Mouse (Mus musculus) CH12.LX (cell line): ENCODE data around the gene Kcnma1. TPM values are rescaled to one million over a fixed set of nuclear protein-coding genes. Genes with fewer than 3 reads are reported as not detected.

Experiments
- DNase-seq: peaks from one replicate; pipeline ENCODE4 v3.0.0-alpha.2; 2013; ENCODE audit errors: extremely low read depth
- H3K27ac ChIP-seq: 2 replicates; pipeline ENCODE4 v1.5.1; 2012; ENCODE audit warnings: low read depth, mild to moderate bottlenecking, control low read depth, moderate library complexity; ENCODE audit not compliant: insufficient read depth
- H3K27me3 ChIP-seq: replicated peaks from 2 replicates; pipeline ENCODE3; 2012; ENCODE audit warnings: inconsistent platforms
- H3K36me3 ChIP-seq, 2 experiments: replicated peaks in 1 of 2; 2 replicates each; pipeline versions ENCODE3 to v1.6.1; 2012; ENCODE audit warnings: inconsistent platforms in 1 of 2, low read length in 1 of 2, mild to moderate bottlenecking in 1 of 2, mixed read lengths in 1 of 2, moderate library complexity in 1 of 2; ENCODE audit not compliant: control insufficient read depth in 1 of 2, insufficient read depth in 1 of 2
- H3K4me1 ChIP-seq, 2 experiments: 2 replicates each; pipeline ENCODE4 v1.6.1; 2012; ENCODE audit warnings: inconsistent platforms in 1 of 2, moderate library complexity in 1 of 2; ENCODE audit not compliant: insufficient read depth in 2 of 2, control insufficient read depth in 1 of 2
- H3K4me2 ChIP-seq: 2 replicates; pipeline ENCODE4 v1.6.1; 2012; ENCODE audit warnings: low read depth, mild to moderate bottlenecking, control low read depth; ENCODE audit not compliant: poor library complexity, insufficient read depth, severe bottlenecking
- H3K4me3 ChIP-seq, 3 experiments: fragments of 150-350 bp in 1 of 3; sonication (generic) in 1 of 3; replicated peaks in 1 of 3; 2 replicates each; pipeline versions ENCODE3 to v1.5.1; 2011 to 2012; ENCODE audit warnings: low read depth in 2 of 3, low read length in 2 of 3, mild to moderate bottlenecking in 2 of 3, moderate library complexity in 2 of 3, control low read depth in 1 of 3, improper control_type of control experiment in 1 of 3, inconsistent platforms in 1 of 3, mixed read lengths in 1 of 3; ENCODE audit not compliant: poor library complexity in 1 of 3
- H3K79me2 ChIP-seq: replicated peaks from 2 replicates; pipeline ENCODE4 v1.6.1; 2012; ENCODE audit warnings: mild to moderate bottlenecking, moderate library complexity; ENCODE audit not compliant: control insufficient read depth, poor library complexity, insufficient read depth, severe bottlenecking; ENCODE audit errors: extremely low read depth
- H3K9ac ChIP-seq: 2 replicates; pipeline ENCODE4 v1.6.1; 2012; ENCODE audit warnings: low read depth, mild to moderate bottlenecking, control low read depth, moderate library complexity; ENCODE audit not compliant: insufficient read depth
- H3K9me3 ChIP-seq: replicated peaks from 2 replicates; pipeline ENCODE3; 2012; ENCODE audit warnings: low read length, inconsistent platforms, mixed read lengths
- BHLHE40 ChIP-seq: IDR thresholded peaks from 2 replicates; pipeline ENCODE4 v1.6.1; 2011; ENCODE audit warnings: mild to moderate bottlenecking, low read depth, low read length, improper control_type of control experiment
- CHD1 ChIP-seq: IDR thresholded peaks from 2 replicates; pipeline ENCODE4 v1.6.1; 2012; ENCODE audit warnings: low read depth, low read length, improper control_type of control experiment, inconsistent platforms
- E2F4 ChIP-seq: IDR thresholded peaks from 2 replicates; pipeline ENCODE4 v1.6.1; 2011; ENCODE audit warnings: low read depth, low read length, improper control_type of control experiment; ENCODE audit not compliant: insufficient replicate concordance
- ETS1 ChIP-seq: conservative IDR thresholded peaks from 2 replicates; pipeline ENCODE4 v1.6.1; 2012; ENCODE audit warnings: low read depth, mild to moderate bottlenecking, inconsistent platforms, low read length, improper control_type of control experiment, moderate library complexity
- GABPA ChIP-seq: IDR thresholded peaks from 2 replicates; pipeline ENCODE4 v1.6.1; 2012; ENCODE audit warnings: low read depth, low read length, improper control_type of control experiment, inconsistent platforms; ENCODE audit not compliant: insufficient replicate concordance
- HCFC1 ChIP-seq: IDR thresholded peaks from 2 replicates; pipeline ENCODE4 v1.6.1; 2012; ENCODE audit warnings: low read depth, mild to moderate bottlenecking, inconsistent platforms, low read length, improper control_type of control experiment
- MAX ChIP-seq: IDR thresholded peaks from 2 replicates; pipeline ENCODE4 v1.6.1; 2011; ENCODE audit warnings: low read length, improper control_type of control experiment
- MEF2A ChIP-seq: IDR thresholded peaks from 2 replicates; pipeline ENCODE4 v1.6.1; 2014; ENCODE audit warnings: low read depth, mild to moderate bottlenecking, inconsistent platforms, low read length, improper control_type of control experiment, borderline replicate concordance
- NELFE ChIP-seq: IDR thresholded peaks from 2 replicates; pipeline ENCODE4 v1.6.1; 2011; ENCODE audit warnings: low read depth, low read length, improper control_type of control experiment
- POLR2A ChIP-seq: IDR thresholded peaks from 2 replicates; pipeline ENCODE4 v1.6.1; 2011; ENCODE audit warnings: low read depth, mild to moderate bottlenecking, improper control_type of control experiment, low read length
- RCOR1 ChIP-seq: conservative IDR thresholded peaks from 2 replicates; pipeline ENCODE4 v1.6.1; 2012; ENCODE audit warnings: low read depth, mild to moderate bottlenecking, inconsistent platforms, low read length, improper control_type of control experiment
- TBP ChIP-seq: conservative IDR thresholded peaks from 2 replicates; pipeline ENCODE4 v1.6.1; 2011; ENCODE audit warnings: low read depth, low read length, improper control_type of control experiment
- TCF12 ChIP-seq: IDR thresholded peaks from 2 replicates; pipeline ENCODE4 v1.6.1; 2014; ENCODE audit warnings: low read depth, mild to moderate bottlenecking, inconsistent platforms, low read length, improper control_type of control experiment
- UBTF ChIP-seq: IDR thresholded peaks from 2 replicates; pipeline ENCODE4 v1.6.1; 2012; ENCODE audit warnings: low read depth, mild to moderate bottlenecking, inconsistent platforms, low read length, improper control_type of control experiment, moderate library complexity
- USF2 ChIP-seq: conservative IDR thresholded peaks from 2 replicates; pipeline ENCODE4 v1.6.1; 2011; ENCODE audit warnings: low read depth, low read length, improper control_type of control experiment
- ZMIZ1 ChIP-seq: IDR thresholded peaks from 2 replicates; pipeline ENCODE4 v1.6.1; 2012; ENCODE audit warnings: low read depth, mild to moderate bottlenecking, inconsistent platforms, low read length, improper control_type of control experiment
- dilution Hi-C: fragments of 300-500 bp; cut with MboI; formaldehyde crosslinking; loops from 2 replicates; pipeline ENCODE4 v1.14.3; 2020; ENCODE audit warnings: low sequenced_read_pairs; ENCODE audit not compliant: extremely low pct_unique_long_range_greater_than_20kb, extremely low pct_ligation_motif_present
- in situ Hi-C: fragments of 300-500 bp; cut with MboI; formaldehyde crosslinking; loops from 3 replicates; pipeline ENCODE4 v1.14.3; 2019; ENCODE audit warnings: low sequenced_read_pairs, low pct_ligation_motif_present, low pct_unique_long_range_greater_than_20kb, mixed read lengths
- polyA plus RNA-seq: library from polyadenylated mRNA; unstranded; fragments of >175 nt; gene quantifications from 2 replicates; pipeline ENCODE4 v1.2.1, GENCODE M21; 2012; ENCODE audit warnings: low read depth; ENCODE audit not compliant: insufficient read length
- total RNA-seq, 2 experiments: library from RNA; depleted of rRNA; stranded (reverse); fragments of 300-350 nt in 1 of 2; fragments of >200 nt in 1 of 2; gene quantifications; 2 replicates each; pipeline ENCODE4 v1.2.3; 2012 to 2014

Gene Kcnma1
- total and polyA plus RNA-seq, 3 experiments: 0.10 to 0.17 (median 0.12) TPM

DNA sequence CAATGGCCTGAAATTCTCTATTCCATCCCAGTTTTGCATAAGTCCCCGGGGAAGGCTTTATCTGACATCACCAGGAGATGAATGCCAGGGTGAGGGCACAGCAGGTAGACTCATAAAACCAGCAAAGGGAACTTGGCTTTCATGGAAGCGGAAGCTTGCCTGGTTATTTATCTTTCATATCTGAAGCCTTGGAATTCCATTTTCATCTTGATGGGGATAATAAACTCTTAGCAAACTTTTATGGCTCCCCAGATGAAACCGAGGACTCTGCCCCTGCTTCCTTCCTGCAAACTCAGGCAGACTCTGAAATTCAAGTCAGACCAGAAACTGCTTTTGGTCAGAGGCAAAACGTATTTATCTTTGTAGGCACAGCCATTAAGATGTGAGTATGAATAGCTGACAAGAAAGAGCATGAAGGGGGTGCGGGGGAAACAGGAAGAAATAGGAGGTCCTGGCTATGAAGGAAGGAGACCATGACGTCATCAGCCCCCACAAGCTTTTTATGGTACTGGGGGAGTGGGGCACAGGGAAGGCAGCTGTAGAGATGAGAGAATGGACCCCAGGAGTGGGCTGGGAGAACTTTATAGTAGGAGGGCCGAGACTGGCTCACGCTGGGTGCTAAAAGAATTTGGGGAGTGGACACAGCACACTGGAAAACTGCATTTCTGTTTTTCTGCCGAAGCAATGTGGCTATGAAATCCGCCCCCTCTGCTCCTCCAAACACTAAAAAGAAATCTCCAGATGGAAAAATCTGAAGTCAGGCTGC lies 228.2 kb downstream of the Kcnma1 start:
- dilution Hi-C loops: no loop called here
- no peak for DNase-seq
- Histone ChIP-seq H3K4me1 (no peaks in the 10 kb centered on the region), H3K27ac (no peak overlapping the region), H3K9ac (no peak overlapping the region), H3K79me2 (no peaks in the 10 kb centered on the region), H3K36me3 (no peaks in the 10 kb centered on the region), H3K4me3 (no peak overlapping the region), H3K27me3 (no peaks in the 10 kb centered on the region), H3K4me2 (peak overlapping the region; percentile 30; the same call in 1 of the 2 replicates), H3K9me3 (no peaks in the 10 kb centered on the region)
- in situ Hi-C loops: no loop called here
- TF ChIP-seq MAX (no peak), RCOR1 (no peak), E2F4 (no peak), GABPA (no peak), CHD1 (no peak), ZMIZ1 (no peak)

DNA sequence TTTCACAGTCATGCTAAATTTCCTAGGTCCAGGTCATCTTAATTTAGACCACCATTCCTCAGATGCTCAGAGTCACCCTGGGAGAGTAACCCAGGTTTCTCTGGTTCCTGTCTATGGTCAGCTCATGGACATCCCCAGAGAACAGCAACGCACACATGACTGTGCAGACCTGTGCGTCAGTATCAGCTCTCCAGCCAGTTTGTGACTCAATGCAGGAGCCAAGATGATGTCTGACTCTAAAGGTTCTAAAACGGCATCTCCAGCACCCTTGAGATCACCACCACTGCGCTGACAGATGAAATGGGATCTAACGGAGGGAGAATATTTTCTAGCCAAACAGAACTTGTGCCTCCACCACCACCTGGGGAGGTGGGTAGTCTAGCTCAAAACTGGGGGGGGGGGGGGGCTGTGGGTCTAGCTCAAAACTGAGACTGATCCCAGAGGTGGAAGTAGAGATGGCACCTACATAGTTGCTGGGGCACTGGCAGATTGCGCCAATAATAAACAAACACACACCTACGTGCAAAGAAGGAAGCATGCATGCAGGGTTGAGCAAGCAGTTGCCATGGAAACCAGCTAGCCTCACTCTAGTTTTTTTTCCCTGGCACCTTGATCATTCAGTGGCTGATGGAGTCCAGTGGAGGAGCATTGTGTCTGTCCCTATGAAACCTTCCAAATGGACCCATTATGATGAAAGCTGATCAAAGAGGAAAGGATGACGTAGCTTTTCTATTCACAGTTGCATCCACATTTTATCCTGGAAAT lies 231.3 kb downstream of the Kcnma1 start:
- TF ChIP-seq NELFE (no peak), HCFC1 (no peak), UBTF (no peak), POLR2A (no peak), MEF2A (no peak), E2F4 (no peak), TCF12 (no peak), TBP (no peak), ETS1 (no peak), BHLHE40 (no peak), MAX (no peak), USF2 (no peak)
- no peaks in the 10 kb centered on the region for H3K36me3 ChIP-seq
- H3K27ac ChIP-seq: no peak overlapping the region
- dilution Hi-C loops: no loop called here
- H3K4me3 ChIP-seq: no peak overlapping the region
- peak; percentile 30 for DNase-seq
- no peaks in the 10 kb centered on the region for H3K27me3 ChIP-seq
- H3K4me2 ChIP-seq: no peak overlapping the region
- in situ Hi-C loops: no loop called here
- no peaks in the 10 kb centered on the region for H3K79me2 ChIP-seq
- no peaks in the 10 kb centered on the region for H3K9me3 ChIP-seq
- no peaks in the 10 kb centered on the region for H3K4me1 ChIP-seq
- no peak overlapping the region for H3K9ac ChIP-seq
